Mouse (Mus musculus) Patski (cell line): ENCODE measurements around the gene Mmp25. TPM values are rescaled to one million over a fixed set of nuclear protein-coding genes. Genes with fewer than 3 reads are reported as not detected.
"Not testable (repeated sequence)": the region's sequence is repeated elsewhere in the genome, so short reads cannot be mapped to it uniquely, and the experiment has no call there.

Experiments
- ATAC-seq: fragments of 100-300 bp; one replicate; pipeline ENCODE4 v1.8.0; 2021
- CTCF ChIA-PET: fragments of 350-600 bp; sonication (Branson Sonifier 250); formaldehyde crosslinking; loops from one replicate; lab custom pipeline; 2022; ENCODE audit warnings: inconsistent platforms; lab: Charles Lee
- POLR2A ChIA-PET: fragments of 350-600 bp; sonication (Branson Sonifier 250); formaldehyde crosslinking; loops from one replicate; lab custom pipeline; 2022; ENCODE audit warnings: antibody characterized with exemption, inconsistent platforms; lab: Charles Lee
- DNase-seq: peaks from one replicate; pipeline ENCODE4 v3.0.0-alpha.2; 2011; ENCODE audit warnings: low read depth, low spot score
- H3K27me3 ChIP-seq: fragments of 371-371 bp; one replicate; pipeline ENCODE4 v1.5.1; 2021
- CTCF ChIP-seq: fragments of 100-300 bp; IDR thresholded peaks from one replicate; pipeline ENCODE4 v1.5.1; 2021
- in situ Hi-C: fragments of 300-500 bp; cut with MboI; formaldehyde crosslinking; loops from 3 replicates; pipeline ENCODE4 v1.11.1; 2018; ENCODE audit warnings: low pct_unique_long_range_greater_than_20kb, mixed read lengths
- polyA plus RNA-seq: library from polyadenylated mRNA; unstranded; gene quantifications from one replicate; pipeline ENCODE4 v1.2.3, GENCODE M21; 2021

Mmp25 gene
- polyA plus RNA-seq, 1 experiment from 2014 or later: not detected

DNA sequence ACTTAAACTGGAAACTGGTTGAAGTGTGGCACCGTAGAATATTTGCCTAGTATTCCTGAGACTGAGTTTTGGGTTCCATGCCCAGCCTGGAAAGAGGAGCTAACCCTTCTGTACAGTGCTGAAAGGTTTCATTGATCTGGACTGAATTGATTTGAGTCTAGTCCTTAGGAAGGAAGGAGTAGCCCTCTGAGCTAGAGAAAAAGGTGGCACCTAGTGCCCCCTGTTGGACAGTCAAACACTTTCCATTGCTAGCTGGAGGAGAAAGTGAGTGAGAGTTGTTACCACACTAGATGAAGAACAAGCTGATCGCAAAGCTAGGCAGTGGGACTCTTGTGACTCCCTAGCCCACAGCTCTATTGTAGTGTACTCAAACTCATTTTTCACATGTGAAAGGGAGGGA, 41.5 kb downstream of the Mmp25 start:
- DNase-seq (no peak), ATAC-seq (peak; percentile 25)
- peaks cover 12% of the 10 kb centered on the region for H3K27me3 ChIP-seq
- POLR2A ChIA-PET: no interaction called here
- in situ Hi-C loops: no loop called here
- peak; percentile 72 for TF ChIP-seq CTCF
- CTCF ChIA-PET: interaction anchor here (0.6 to 2.4 kb wide), 10 partner anchors 11 to 96 kb away, joined by 3 to 9 read pairs (median 3); partner anchors contain the start of gene Bicdl2

DNA sequence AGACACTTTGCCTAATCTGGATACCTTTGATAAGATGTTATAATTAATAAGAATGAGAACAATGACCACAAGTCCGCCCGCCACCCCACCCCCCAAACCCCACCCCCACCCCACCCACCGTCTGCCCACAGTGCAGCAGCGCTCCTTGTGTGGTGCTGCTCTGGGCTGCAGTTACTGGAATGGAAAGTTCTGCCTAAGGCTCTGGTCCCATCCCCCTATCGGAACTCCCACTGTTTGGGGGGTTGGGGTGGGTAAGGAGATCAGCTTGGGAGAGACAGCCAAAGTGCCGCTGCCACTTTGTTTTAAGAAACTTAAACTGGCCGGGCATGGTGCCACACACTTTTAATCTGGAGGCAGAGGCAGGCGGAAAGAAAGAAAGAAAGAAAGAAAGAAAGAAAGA, 42.0 kb downstream of the Mmp25 start:
- in situ Hi-C loops: no loop called here
- ATAC-seq (no peak), DNase-seq (no peak)
- H3K27me3 ChIP-seq: peaks cover 12% of the 10 kb centered on the region
- TF ChIP-seq CTCF: no peak
- CTCF ChIA-PET: interaction anchor here (0.8 to 2.4 kb wide), 9 partner anchors 10 to 97 kb away, joined by 3 to 9 read pairs (median 3); partner anchors contain the start of gene Bicdl2
- POLR2A ChIA-PET: no interaction called here

DNA sequence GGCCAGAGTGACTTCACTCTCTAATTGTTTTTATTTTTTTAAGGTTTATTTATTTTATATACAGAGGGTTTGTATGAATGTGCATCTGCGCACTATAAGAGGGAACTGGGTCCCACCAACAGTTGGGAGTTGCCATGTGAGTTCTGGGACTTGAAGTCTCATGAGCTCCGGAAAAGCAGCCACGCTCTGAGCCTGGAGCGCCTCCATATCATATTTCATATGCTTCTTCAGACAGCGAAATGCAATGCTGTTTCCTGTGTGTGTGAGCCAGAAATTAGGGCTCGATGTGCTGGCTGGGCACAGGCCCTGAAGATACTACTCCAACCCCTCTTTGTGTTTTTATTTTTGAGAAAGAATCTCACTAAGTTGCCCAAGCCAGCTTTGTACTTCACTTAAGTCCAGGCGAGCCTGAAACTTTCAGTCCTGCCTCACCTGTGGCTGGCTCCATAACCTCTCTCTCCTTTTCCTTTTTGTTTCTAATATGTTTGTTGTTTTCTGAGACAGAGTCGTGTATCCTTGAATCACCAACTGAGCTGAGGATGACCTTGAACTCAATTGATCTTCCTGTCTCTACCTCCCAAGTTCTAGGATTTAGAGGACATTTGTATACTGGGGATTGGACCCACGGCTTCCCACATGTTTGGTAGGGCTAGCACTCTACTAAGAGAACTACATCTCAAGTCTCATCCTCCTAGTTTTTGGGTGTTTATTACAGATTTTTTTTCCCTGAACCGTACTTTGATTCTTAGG, 43.1 kb downstream of the Mmp25 start:
- in situ Hi-C loops: no loop called here
- TF ChIP-seq CTCF: no peak
- peaks cover 11% of the 10 kb centered on the region for H3K27me3 ChIP-seq
- ChIA-PET CTCF (interaction anchor here (1.8 to 2.5 kb wide), 2 partner anchors 9 to 42 kb away, joined by 4 to 11 read pairs; no protein-coding TSS in a partner anchor), POLR2A (no interaction called here)
- no peak for ATAC-seq
- no peak for DNase-seq

DNA sequence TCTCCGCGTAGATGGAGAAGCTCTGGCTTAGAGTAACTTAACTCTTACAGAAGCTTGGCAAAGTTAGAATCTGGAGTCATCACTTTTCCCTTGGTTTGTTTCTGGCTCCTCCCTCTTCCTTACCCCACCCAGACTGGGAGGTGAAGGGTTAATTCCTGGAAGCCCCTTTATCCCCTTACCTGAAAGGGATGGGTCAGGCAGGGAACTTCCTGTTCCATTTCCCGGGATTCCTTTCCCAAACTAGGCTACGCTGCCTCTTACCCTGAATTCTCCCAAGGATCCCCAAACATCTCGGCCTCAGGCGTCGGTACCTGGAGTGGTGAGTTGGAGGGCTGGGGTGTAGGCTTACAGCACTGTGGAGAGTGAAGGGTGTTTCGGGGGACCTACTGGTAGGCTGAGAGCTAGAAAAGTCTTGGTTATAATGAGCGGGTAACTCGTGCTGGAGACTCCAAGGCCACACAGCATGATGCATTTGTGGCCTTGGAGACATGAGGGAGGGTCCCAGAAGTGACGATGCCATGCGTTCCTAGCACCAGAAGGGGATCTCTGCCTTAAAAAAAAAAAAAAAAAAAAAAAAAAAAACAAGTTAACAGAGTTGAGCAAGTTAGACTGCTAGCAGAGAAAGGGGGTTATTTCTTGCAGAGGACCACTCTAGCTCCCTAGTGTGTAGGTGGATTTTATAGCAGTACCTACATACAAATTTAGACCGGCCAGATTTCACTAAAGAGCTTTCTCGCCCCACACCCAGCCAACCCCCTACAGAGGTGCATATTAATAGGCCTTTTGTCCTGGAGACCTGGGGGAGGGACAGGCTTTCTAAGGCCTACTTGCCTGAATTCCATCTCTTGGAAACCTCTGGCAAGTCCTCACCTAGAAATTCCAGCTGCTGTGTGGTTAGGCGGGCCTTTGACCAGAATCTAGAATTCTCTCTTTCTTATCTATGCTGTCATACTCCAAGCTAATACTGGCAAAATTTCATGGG, 44.1 kb downstream of the Mmp25 start, which contains the start of gene Zscan10:
Zscan10 (plus strand) TSS at position 216 of the 982 bp plus-strand sequence.
- no peak for TF ChIP-seq CTCF
- in situ Hi-C loops: no loop called here
- ChIA-PET POLR2A (interaction anchor here (0.6 kb wide), 1 partner anchor 38 kb away, joined by 3 read pairs; no protein-coding TSS in a partner anchor), CTCF (interaction anchor here (0.9 to 2.5 kb wide), 3 partner anchors 10 to 41 kb away, joined by 3 to 11 read pairs (median 4); no protein-coding TSS in a partner anchor)
- ATAC-seq (no peak), DNase-seq (no peak)
- H3K27me3 ChIP-seq: peaks cover 4% of the 10 kb centered on the region

DNA sequence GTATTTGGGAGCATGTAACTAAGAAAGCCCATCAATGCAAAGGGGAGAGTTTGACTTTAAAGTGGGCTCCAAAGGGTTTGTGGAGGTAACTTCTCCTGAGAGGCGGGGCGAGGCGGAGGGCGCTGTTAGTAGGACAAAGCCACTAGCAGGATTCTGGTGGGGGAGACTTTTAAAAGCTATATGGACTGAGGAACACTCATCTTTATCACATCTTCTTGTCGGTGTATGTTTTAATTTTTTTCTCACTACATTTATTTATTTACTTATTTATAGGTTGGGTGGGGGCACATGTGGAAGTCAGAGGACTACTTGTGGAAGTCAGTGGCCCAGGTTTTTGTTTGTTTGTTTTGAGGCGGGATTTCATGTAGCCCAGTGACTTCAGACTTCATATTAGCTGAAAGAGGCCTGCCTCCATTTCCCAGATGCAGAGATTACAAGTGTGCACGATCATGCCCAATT, 45.4 kb downstream of the Mmp25 start:
- TF ChIP-seq CTCF: no peak
- POLR2A ChIA-PET: interaction anchor here (0.7 to 2.2 kb wide), 3 partner anchors 40 to 53 kb away, joined by 3 to 5 read pairs (median 4); no protein-coding TSS in a partner anchor

DNA sequence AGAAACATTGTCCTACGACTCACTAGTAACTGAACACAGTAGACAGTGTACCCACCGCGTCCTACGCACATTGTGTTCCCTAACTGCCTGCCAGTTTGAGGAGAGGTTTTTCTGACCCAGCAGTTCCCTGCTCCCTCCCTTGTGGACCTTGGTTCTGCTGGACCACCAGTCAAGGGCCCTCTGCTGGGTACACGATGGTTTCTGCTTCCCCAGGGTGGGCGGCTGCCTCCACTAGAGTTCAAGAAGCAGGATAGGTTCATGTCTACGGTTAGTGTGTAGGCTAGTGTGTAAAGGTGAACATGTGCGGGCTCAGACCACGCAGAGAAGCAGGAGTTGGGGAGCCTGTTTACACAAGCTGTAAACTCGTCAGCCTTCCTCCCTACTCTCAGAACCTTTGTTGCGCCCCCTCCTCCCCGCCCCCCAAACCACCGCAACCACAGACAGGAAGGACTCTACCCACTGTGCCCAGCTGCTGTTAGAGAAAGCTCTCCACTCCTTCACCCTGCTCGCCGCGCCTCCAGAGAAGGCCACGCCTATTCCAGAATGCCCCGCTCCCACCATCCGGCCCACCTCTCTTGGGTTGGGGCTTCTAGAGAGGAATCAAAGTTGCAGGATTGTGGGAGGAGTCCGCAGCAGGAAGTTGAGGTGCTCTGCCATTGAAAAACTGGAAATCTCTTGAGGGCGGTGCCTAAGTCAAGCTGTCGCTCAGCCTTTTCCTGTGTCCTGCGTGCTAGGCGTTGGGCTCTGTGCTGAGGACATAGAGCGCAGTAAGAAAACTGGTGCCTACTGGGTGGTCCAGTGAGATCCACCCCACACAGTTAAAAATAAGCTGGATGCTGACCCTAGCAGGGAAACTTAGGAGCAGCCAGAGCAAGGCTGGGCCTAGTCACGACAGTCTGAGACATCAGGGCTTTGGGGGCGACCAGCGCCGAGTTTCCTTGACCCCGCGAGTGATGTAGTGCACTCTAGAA, 46.2 kb downstream of the Mmp25 start, which contains the start of gene Zfp13:
Zfp13 (minus strand) TSS at position 906 of the 971 bp plus-strand sequence.
- no peaks in the 10 kb centered on the region for H3K27me3 ChIP-seq
- CTCF ChIA-PET: interaction anchor here (1.1 kb wide), 1 partner anchor 12 kb away, joined by 3 read pairs; no protein-coding TSS in a partner anchor
- POLR2A ChIA-PET: interaction anchor here (0.7 to 2.2 kb wide), 4 partner anchors 32 to 52 kb away, joined by 3 to 5 read pairs (median 4); no protein-coding TSS in a partner anchor
- ATAC-seq (peak; percentile 97), DNase-seq (no peak)
- no peak for TF ChIP-seq CTCF
- in situ Hi-C loops: no loop called here

More for the DNA sequence above, 45.4 kb downstream of the Mmp25 start:
- DNase-seq (no peak), ATAC-seq (no peak)
- in situ Hi-C loops: no loop called here
- CTCF ChIA-PET: interaction anchor here (0.9 to 1.1 kb wide), 2 partner anchors 11 to 37 kb away, joined by 3 read pairs; no protein-coding TSS in a partner anchor
- H3K27me3 ChIP-seq: no peaks in the 10 kb centered on the region

DNA sequence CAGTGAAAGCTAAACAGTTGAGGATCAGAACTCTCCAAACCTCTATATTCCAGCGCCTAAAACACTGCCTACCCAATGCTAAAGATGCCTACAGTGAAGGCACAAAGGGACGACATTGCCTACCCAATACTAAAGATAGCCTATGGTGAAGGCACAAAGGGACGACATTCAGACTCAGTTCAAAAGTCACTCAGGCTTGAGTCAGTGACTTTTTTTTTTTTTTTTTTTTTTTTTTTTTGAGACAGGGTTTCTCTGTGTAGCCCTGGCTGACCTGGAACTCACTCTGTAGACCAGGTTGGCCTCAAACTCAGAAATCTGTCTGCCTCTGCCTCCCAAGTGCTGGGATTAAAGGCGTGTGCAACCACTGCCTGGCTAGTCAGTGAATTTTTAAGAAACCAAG, 49.9 kb downstream of the Mmp25 start:
- ATAC-seq, H3K27me3 ChIP-seq, in situ Hi-C loops, POLR2A ChIA-PET, CTCF ChIA-PET, DNase-seq: not testable (repeated sequence)

DNA sequence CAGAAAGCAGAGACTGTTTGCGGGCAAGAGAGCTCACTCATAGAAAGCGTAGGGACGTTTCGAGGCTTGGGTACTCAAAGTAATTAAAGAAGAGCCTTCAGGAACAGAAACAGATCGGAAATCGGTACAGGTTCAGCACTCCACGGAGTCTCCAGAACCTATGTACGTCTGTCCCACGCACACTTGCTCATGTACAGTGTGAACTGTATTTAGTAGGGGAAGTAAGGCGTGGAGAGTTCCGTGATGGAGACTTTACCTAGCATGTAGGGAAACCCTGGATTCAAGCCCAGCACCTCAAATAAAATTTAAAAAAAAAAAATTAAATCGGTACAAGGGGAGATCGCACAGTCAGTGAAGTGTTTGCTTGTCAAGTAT, 52.2 kb downstream of the Mmp25 start:
- CTCF ChIA-PET: interaction anchor here (0.8 to 2.4 kb wide), 5 partner anchors 11 to 22 kb away, joined by 3 to 9 read pairs (median 7); no protein-coding TSS in a partner anchor
- POLR2A ChIA-PET: interaction anchor here (1.3 kb wide), 1 partner anchor 14 kb away, joined by 3 read pairs; no protein-coding TSS in a partner anchor
- no peaks in the 10 kb centered on the region for H3K27me3 ChIP-seq
- DNase-seq (no peak), ATAC-seq (peak; percentile 33)
- in situ Hi-C loops: no loop called here
- TF ChIP-seq CTCF: no peak
